Mouse (Mus musculus) lung, postnatal 14 days (tissue): ENCODE measurements around the gene Nr3c2.

ENCODE experiments used
- DNase-seq: peaks from one replicate; pipeline ENCODE4 v3.0.0; 2021

Nr3c2 gene

DNA sequence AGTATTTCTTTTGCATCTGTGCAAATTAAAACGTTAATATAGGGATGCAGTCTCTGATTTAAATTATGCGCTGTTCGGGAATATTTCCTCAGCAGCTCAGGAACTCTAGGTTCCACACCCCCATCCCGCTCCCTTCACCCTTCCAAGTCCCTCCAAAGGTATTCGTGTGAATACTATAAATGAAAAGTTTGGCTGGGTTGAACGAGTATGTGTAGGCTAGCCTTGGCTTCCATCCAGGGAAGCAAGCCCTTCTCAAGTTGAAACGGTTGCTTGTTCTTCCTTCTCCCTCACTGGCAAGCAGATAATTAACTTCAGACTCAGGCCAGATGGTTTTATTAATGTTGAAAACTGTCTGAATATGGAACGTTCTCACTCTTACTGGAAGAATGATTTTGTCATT lies 186.8 kb downstream of the Nr3c2 start:
- DNase-seq = no peak

DNA sequence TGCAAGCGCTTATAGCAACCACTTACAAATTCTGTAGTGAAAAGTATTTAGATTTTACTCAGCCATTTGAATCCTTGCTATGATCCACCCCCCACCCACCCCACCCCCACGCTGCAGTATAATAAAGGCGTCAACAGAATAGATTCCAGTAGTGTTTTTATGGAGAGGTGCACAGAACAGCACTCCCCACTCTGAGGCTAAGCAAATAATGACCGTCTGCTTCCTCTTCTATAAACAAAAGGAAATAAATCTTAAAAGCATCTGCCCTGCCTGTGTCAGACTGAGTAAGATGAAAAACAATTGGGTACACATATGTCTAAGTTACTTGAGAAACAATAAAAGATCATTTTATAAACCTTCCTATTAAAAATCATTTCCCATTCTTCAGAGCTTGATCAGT lies 197.5 kb downstream of the Nr3c2 start:
- DNase-seq = no peak

DNA sequence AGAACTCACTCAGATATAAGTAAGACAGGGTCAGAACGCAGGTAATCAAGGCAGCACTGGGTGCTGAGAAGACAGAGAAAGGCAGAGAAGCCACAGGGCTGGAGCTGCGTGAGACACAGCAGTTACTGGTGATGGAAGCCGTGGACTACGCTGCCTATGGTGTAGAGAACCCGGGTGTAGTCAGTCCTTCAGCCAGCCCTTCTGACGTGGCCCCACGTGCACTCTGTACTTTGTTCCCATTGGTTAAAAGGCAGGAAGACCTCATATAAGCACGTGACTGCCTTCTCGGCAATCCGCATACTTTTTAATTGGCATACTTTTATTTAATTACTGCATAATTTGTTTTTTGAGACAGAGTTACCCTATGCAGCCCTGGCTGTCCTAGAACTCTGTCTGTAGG lies 198.9 kb downstream of the Nr3c2 start:
- no peak for DNase-seq

DNA sequence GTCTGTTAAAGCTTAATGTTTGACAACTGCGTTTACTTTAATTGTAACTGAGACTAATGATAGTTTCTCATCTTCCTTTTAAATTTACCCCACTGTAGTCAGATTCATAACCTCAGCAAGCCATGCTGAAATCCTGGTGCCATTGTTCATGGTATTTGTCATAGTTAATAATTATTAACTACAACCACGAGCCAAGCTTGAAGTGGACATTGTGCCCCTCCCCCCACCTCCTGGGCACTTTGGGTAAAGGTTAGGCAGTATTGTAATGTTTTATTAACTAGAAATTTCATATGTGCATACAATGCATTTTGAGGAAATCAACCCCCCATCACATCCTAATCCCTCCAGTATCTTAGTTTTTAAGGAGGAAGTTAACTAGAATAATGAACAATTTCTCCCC lies 201.1 kb downstream of the Nr3c2 start:
- no peak for DNase-seq

DNA sequence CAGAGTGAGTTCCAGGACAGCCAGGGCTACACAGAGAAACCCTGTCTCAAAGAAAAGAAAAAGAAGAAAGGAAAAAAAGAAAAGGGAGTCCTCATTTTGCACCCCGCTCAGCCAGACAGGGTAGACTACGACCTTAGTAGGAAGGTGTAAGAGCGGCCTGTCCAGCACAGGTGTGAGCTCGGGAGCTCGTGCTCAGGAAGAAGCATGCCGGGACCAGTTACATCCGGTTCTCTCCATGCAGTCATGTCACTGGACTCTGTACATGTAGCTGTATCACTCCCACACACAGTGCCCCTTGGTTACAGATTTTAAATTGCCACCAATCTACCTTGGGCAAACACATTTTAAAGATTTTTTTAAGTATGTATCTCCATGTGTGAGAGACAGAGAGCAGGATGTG lies 203.6 kb downstream of the Nr3c2 start:
- no peak for DNase-seq

DNA sequence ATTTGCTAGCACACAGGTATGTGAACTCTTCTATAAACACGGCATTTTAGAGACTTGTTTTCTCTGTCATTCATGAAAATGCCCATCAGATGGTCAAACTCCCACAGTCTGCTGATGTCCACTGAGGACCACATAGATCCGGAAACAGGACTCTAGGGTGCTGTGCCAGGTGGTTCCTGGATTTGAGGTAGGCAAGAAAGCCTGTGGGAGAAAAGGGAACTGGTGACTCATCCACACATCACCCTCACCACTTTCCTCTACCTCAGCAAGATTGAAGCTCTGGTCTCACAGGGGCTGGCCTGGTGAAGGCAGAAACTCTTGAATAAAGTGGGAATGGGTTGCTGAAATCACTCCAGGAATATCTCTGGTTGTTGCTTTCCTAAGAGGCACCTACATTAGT lies 213.5 kb downstream of the Nr3c2 start:
- DNase-seq = no peak

DNA sequence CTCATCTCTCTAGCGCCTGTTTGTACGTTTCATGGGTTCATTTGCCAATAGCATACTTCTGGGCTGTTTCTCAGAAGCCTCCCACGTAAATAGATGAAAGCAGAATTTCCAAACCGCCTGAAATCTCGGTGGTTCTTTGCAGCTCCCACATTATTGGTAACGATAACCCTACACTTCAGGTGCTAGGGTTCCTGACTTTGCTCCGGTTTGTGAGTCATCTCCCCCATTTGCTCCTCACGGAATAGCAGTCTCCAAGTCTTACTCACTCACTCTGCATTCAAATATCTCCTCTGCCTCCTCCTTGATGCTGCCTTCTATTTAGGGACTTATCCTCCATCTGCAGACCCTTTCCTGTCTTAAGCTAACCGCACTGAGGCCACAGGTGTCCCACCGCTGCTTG lies 215.5 kb downstream of the Nr3c2 start:
- DNase-seq = no peak

DNA sequence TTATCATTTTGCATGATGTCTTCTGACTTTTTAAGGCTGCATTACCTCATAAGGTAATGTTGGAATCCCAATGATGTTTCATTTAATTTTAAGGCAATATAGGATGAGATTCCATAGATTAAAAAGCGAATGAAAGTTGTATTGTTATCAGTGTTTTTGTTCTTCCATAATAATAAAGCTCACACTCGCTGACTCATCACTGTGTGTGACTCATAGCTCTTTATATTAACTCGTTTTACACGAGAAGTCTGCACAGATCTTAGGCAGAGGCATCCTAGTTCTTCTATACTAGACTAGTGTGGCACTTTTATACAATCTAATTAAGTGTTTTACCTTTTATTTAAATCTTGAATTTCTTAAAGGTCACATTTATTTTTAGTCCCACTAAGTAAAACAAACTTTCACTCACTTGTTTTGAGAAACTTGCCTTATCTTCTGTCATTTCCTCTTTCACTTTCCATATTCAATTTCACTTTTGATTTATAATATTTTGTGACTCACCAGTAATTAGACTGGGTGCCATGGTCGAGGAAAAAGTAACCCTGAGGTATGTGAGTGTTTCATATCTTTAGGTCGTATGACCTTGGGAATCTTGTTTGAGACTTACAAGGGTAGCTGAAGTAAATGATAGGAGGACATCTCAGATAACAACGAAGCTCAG lies 217.3 kb downstream of the Nr3c2 start:
- DNase-seq = no peak

DNA sequence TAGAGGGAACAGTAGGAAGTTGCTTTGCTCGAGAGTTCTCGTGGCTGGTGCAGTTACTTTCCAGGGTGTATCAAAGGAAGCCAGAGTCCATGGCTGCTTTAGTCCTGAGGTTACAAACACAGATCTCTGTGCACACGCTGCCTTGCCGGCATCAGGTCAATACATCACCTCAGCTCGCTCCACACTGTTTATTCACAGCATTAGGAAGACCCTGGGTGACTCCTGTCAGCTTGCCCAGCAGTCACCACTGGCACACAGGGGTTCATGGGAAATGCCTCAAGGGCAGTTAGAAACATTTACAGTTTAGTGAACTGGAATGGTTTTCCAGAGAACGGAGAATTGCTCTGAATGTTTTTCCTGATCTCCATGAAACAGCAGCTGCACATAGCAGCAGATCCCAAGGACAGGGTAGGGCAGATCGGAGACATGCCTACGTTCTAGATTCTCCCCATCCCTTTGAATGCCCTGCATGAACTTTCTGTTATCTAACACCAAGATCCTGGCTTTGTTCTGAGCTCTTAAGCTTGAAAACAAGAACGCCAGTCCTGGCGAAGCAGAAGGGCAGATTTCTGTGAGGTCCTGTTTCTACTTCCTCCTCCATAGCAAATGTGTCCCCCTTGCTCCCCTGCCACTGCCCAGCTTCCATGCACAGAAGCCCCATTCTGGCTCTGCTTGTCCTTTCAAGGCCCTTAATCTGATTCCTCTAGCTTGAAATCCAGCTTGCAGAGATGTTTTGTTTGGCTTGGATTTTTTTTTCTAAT lies 221.7 kb downstream of the Nr3c2 start:
- no peak for DNase-seq

DNA sequence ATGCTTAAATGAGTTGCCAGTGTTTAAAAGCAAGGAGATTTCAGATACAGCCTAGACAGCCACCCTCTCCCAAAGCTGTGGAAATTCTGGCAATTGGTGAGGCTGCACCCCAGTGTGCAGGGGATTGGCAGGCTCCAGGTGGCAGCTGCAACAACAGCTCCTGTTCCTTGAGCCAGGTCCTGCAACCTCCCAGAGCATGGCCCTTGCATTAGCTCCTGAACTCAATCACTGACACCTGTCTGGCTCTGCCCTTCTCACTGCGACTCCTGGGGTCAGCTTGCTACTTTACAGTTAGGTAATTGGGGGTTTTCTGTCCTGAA lies 222.3 kb downstream of the Nr3c2 start:
- no peak for DNase-seq

DNA sequence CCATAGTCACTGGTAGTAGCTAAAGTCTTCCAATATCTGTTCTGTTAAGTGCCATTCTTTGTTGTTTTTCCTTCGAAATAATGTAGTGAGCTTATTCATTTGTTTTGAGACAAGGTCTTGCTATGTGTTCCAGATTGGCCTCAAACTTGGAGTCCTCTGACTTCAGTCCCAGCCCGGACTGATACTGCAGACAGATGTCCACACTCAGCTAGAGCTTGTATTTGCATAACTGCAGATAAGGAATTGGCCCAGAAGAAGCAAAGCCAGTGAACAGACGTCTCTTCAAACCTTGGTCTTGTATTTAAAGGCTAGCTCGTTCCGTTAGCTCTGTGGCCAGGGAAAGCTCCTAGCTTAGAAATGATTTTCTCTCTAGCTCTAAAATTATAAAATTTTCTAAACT lies 223.1 kb downstream of the Nr3c2 start:
- DNase-seq = no peak

DNA sequence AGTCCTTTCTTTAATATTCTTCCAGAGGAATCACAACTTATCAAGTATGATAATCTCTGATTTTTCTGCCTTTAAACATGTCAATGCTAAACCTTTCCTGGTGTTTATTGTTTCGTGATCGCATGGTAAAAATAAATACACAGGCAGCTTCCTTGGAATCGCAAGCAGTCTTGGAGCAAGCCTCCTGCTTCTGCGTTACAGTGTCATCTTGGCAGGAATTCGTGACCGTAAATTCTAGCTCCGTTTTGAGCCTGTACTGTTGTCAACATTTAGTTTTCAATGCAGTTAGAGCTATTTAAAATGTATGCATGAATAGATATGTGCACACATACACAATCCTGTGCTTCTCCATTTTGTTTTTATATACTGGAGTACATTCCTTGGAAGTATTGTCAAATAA lies 226.5 kb downstream of the Nr3c2 start:
- DNase-seq = no peak

DNA sequence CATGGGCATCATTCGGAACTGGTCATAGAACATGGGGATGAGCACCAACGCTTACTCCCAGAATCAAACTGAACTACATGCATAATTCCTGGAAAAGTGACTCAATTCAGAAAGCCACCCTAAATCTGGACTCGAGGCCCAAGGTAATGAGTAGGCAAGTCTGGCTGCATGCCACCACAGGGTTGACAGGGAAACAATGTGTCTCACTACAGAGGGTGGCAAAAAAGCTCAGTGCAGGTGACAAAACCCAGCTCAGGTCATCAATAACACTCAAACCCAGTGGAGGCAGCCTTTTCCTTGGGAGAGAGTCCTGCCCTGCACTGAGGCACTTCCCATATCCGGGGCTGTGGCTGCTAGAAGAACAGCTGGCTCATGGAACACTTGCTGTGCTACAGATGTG lies 228.8 kb downstream of the Nr3c2 start:
- DNase-seq = no peak

DNA sequence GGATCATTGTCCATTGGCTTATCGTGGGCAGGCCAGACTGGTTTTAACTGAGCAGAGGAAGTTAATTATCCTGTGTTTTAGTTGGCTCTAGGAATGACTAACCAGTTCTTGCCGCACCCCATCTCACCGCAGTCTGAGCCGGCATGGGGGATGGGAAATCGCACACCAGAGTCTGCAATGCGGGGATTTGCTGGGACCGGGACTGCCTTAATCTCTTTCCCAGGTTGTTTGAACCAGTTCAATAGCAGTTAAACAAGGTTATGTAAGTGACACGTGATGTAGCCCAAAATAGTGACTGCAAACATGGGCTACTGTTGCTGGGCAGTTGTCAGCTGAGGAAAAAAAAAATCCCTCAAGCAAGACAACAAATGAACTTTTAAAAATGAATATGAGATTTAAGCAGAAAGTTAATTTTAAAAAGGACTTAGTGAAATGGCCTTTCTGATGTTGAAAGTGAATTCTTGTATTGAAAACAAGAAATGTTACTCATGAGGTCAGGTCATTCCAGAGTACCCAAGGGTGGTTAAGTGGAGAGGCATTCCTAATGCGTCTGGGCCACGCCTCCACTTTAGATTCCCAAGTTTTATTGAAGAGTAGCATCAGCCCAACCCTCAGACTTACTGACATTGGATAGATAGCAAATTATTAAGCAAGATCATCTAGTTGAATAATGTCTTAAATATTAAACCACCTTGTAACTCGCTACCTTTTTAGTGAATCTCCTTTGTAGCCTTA lies 233.8 kb downstream of the Nr3c2 start:
- peak; percentile 44 for DNase-seq

DNA sequence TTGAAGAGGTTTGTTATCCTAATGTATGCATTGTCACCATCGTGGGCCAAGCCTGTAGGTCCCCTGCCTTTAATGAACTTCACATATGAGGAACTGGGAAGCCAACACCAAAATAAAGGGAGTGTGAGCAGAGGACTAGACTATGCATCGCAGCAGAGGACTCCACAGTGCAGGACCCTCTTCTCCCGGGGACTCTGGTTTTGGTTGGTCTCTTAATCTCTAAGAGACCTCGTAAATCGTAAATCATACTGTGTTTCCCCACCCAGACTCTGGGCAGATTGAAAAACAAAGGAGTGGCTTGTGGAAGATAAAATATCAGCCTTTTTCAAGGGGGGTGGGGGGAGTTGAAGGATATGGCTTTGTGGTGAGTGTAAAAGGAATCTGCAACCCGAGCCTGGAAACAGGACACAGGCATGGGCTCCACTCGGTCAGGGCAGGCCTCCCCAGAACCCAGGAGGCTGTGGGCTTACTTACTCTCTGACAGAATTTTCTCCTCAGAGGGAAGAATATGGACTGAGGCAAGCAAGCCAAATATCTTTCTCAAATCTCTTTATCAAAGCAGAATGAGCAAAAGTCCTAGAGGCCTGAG lies 234.6 kb downstream of the Nr3c2 start:
- DNase-seq = no peak

DNA sequence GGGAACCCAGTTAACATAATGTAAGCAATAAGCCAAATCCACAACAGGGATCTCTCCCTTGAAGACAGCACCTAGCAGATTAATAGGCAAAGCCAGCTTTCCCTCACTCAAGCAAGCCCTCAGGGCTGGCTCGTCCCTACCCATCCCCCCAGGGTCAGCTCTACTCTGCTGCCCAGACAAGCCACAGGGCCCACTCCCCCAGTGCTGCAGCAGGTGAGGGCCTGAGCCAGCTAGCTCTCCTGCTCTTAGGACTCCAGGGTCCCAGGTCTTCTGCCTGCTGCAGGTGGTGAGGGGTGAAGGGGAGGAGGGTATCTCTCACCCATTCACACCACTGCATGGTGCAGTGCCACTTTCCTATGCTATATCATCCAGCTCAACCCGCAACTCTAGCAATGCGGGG lies 246.0 kb downstream of the Nr3c2 start:
- DNase-seq = no peak

DNA sequence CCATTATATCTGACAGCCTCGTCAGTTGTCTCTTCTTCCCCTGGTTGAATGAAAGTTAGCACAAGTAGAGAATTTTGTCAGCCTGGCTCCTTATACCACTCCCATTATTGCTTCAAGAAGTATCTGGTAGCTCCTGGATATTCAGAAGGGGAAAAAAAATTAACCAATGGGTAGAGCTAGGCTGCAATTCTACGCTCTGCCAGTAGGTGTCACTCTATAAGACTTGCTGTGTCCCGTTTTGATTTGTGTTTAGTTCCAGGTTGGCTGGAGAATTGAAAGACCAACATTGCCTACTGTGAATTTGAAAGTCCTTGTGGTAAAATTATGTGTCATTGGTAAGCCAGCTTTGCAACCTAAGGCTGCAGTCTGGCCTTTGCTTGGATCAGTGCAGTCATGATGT lies 255.3 kb downstream of the Nr3c2 start:
- DNase-seq = peak; percentile 59

DNA sequence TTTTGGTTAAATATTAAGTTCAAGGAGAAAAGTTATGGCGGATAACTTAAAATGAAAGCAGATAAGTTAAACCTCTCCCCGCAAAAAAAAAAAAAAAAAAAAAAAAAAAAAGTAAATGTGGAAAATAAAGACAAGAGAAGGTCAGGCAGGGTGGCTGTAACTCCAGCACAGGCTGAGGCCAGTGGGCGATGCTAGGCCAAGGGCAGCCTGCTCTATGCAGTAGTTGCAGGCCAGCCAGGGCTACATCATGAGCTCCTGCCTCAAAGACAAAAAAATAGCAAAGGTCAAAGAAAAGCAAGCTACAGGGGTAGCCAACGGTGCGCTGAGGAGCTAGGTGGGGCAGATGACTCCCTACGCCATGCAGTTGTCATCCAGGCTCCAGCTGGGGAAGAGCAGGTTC lies 270.1 kb downstream of the Nr3c2 start:
- DNase-seq = no peak

DNA sequence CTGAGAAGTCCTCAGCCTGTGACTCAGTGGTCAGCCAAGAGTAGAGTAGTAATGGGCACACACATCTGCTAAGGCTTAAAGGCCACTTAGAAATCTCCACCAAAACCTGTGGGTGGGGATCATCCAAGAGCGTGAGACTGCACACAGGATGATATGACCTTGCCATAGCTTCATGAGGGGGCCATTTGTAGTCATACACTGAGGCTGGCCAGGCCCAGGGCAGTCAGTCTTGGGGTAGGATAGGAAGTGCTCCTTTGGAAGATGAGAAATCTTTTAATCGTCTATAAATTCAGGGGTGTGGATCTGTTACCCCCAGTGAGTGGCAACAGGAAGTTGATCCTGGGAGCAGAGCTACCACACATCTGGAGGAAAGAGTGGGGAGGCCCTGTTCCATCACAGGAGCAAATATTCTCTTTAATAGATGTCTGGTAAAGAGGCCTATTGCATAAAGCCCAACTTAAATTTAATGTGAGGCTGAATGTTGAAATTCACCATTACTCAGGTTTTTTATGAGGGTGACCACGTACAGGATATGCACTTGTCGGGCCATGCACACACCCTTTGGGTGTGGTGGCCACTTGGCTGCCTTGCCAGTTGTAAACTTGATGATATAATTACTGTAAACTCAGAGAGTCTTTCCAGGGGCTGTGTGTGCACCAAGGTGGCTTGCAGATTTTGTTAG lies 270.7 kb downstream of the Nr3c2 start:
- DNase-seq = no peak

DNA sequence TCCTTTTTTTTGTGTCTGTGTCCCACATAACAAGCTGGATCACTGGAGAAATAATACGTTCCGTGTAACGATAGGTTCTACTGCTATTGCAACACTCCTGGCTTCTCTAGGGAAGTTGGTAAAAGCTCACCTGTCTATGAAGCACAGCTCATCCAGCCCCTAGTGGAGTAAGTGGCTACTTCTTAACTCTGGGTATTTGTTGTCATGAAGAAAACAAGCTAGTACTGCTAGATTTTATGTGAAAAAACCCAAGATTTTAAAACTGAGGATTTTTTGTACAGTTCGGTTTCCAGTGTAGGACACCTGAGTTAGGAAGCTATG lies 271.2 kb downstream of the Nr3c2 start:
- no peak for DNase-seq

DNA sequence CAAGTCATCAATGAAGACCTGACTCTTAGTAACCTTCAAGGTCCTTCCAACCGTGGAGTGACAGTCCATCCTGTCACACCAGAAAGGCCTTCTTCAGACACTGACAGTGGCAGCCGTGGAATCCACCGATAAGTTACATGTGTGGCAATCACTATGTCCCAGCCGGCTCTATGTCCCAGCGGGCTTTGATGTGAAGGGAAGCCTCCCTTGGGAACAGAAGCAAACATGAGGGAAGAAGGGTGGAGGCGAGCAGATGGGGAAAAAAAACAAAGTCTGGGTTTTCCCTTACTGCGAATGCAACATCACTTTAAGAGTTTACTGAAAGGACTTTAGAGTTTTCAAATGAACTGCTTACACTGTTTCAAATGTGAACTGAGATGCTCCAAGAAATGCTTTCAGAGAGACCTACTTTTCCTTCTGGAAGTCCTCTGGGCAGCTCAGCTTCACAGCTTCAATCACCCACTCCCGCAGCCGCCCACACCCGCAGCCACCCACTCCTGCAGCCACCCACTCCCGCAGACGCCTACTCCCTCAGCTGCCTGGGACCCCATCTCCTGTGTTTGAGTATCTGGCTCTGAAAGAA lies 273.9 kb downstream of the Nr3c2 start:
- no peak for DNase-seq

DNA sequence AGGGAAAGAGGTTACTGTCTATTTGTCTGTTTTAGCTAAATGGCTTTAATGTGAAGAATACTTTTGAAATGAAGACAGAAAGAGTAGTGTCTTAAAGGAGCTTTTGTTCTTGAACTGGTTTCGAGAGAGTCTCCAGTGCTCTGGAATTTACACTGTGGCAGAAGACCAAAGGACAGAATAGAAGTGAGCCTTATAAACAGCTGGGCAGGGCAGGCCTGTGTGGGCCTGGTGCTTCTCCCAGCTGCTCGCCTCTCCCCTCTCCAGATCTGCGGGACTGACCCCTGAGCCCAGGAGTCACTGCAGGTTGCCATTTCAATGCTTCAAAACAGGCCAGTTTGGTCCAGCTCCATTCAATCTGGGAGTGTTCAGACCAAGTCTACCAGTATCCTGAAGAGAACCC lies 274.5 kb downstream of the Nr3c2 start:
- no peak for DNase-seq

DNA sequence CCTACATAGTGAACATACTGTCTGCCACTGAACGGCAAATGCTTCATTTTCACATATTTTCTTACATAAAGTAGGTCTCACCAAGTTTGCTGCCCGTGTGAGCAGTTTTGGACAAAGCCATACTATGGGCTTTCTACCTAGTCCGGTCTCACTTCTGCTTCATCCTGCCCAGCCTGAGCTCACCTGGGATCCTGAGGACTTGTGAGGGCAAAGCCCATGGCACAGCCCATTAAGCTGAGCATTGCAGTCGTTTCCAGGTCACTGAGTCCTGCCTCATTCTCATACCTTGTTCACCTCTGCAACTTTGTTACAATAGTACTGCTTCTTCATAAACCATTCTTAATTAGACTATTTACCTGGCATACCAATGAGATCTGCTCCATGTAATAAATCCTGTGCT lies 276.2 kb downstream of the Nr3c2 start:
- DNase-seq = no peak
